Mouse (Mus musculus) megakaryocyte, embryonic 14.5 days (primary cell): ENCODE data around the gene Abhd4.

Experiments used
- FLI1 ChIP-seq: IDR thresholded peaks from 2 replicates; pipeline ENCODE4 v1.6.1; 2012; ENCODE audit warnings: low read length, inconsistent platforms, mixed read lengths
- GATA1 ChIP-seq: IDR thresholded peaks from 3 replicates; pipeline ENCODE4 v1.6.1; 2012; ENCODE audit warnings: mixed read lengths, low read length, inconsistent platforms, borderline replicate concordance

- TF ChIP-seq GATA1: no peak
- TF ChIP-seq FLI1: no peak
Measured at GRCm38 (mm10) chr14:54205904-54206303, 48.1 kb upstream of the Abhd4 start.
